Mouse (Mus musculus): ENCODE results near the gene Fn3k. TPM values are rescaled to one million over a fixed set of nuclear protein-coding genes. Genes with fewer than 3 reads are reported as not detected.

Fn3k gene
- total and polyA plus RNA-seq, 2 experiments from 2014 or later: 4.5 to 5.4 TPM

- peak; percentile 96 for TF ChIP-seq CTCF (IDR thresholded peaks at IDR 0.05; ENCODE audit: low read depth)
- H3K9me3 ChIP-seq (ENCODE audit: low read length): no peaks in the 10 kb centered on the region
- H3K36me3 ChIP-seq (ENCODE audit: insufficient read depth, low read length): peaks cover 4% of the 10 kb centered on the region; the same call in 1 of the 2 replicates
- no peak overlapping the region for H3K9ac ChIP-seq (replicated peaks; ENCODE audit: low read length)
- 27% methylated on average over 9 of the region's 9 CpGs for WGBS
- H3K4me2 ChIP-seq (ENCODE audit: low read depth, low read length): no peak overlapping the region
- DNase-seq (ENCODE audit: low spot score): peak; percentile 89
- no peaks in the 10 kb centered on the region for H3K27me3 ChIP-seq (ENCODE audit: insufficient read depth, low read length)
- no peak overlapping the region for H3K27ac ChIP-seq
- H3K4me3 ChIP-seq (ENCODE audit: low read length): no peak overlapping the region
- no peaks in the 10 kb centered on the region for H3K4me1 ChIP-seq (ENCODE audit: insufficient read depth, low read length)
- ATAC-seq: peak; percentile 49; the same call in 1 of the 2 replicates
These were observed 41.1 kb downstream of the Fn3k start for GRCm38 (mm10) chr11:121475699-121476415.

GRCm38 (mm10) chr11:121479476-121480203 is 44.9 kb downstream of the Fn3k start:
- DNase-seq (ENCODE audit: low spot score) (no peak), ATAC-seq (no peak)
- peaks cover 12% of the 10 kb centered on the region; the same call in 1 of the 2 replicates for H3K36me3 ChIP-seq (ENCODE audit: insufficient read depth, low read length)
- H3K27ac ChIP-seq: no peak overlapping the region
- no peak overlapping the region for H3K4me2 ChIP-seq (ENCODE audit: low read depth, low read length)
- WGBS: 91% methylated on average over 15 of the region's 15 CpGs
- no peak for TF ChIP-seq CTCF (IDR thresholded peaks at IDR 0.05; ENCODE audit: low read depth)
- H3K4me3 ChIP-seq (ENCODE audit: low read length): no peak overlapping the region
- no peak overlapping the region for H3K9ac ChIP-seq (replicated peaks; ENCODE audit: low read length)
- H3K4me1 ChIP-seq (ENCODE audit: insufficient read depth, low read length): no peaks in the 10 kb centered on the region
- H3K27me3 ChIP-seq (ENCODE audit: insufficient read depth, low read length): no peaks in the 10 kb centered on the region
- H3K9me3 ChIP-seq (ENCODE audit: low read length): no peaks in the 10 kb centered on the region

- no peaks in the 10 kb centered on the region for H3K9me3 ChIP-seq (ENCODE audit: low read length)
- H3K4me2 ChIP-seq (ENCODE audit: low read depth, low read length): no peak overlapping the region
- H3K4me1 ChIP-seq (ENCODE audit: insufficient read depth, low read length): no peaks in the 10 kb centered on the region
- H3K4me3 ChIP-seq (ENCODE audit: low read length): no peak overlapping the region
- DNase-seq (ENCODE audit: low spot score) (no peak), ATAC-seq (no peak)
- WGBS: 95% methylated on average over 2 of the region's 2 CpGs
- no peak overlapping the region for H3K27ac ChIP-seq
- peaks cover 12% of the 10 kb centered on the region; the same call in 1 of the 2 replicates for H3K36me3 ChIP-seq (ENCODE audit: insufficient read depth, low read length)
- no peak overlapping the region for H3K9ac ChIP-seq (replicated peaks; ENCODE audit: low read length)
- H3K27me3 ChIP-seq (ENCODE audit: insufficient read depth, low read length): no peaks in the 10 kb centered on the region
- TF ChIP-seq CTCF (IDR thresholded peaks at IDR 0.05; ENCODE audit: low read depth): no peak
These were observed 46.4 kb downstream of the Fn3k start for GRCm38 (mm10) chr11:121481129-121481528.

- Histone ChIP-seq H3K4me3 (ENCODE audit: low read length) (no peak overlapping the region), H3K27me3 (ENCODE audit: insufficient read depth, low read length) (no peaks in the 10 kb centered on the region), H3K4me1 (ENCODE audit: insufficient read depth, low read length) (no peaks in the 10 kb centered on the region), H3K9me3 (ENCODE audit: low read length) (no peaks in the 10 kb centered on the region), H3K27ac (no peak overlapping the region), H3K9ac (replicated peaks; ENCODE audit: low read length) (no peak overlapping the region), H3K36me3 (ENCODE audit: insufficient read depth, low read length) (peaks cover 8% of the 10 kb centered on the region; the same call in 1 of the 2 replicates), H3K4me2 (ENCODE audit: low read depth, low read length) (no peak overlapping the region)
- WGBS: 92% methylated on average over 9 of the region's 9 CpGs
- ATAC-seq: no peak
- DNase-seq (ENCODE audit: low spot score): no peak
- no peak for TF ChIP-seq CTCF (IDR thresholded peaks at IDR 0.05; ENCODE audit: low read depth)
These were observed 51.2 kb downstream of the Fn3k start for GRCm38 (mm10) chr11:121485882-121486281.

GRCm38 (mm10) chr11:121490651-121491050 is 55.9 kb downstream of the Fn3k start:
- no peak for TF ChIP-seq CTCF (IDR thresholded peaks at IDR 0.05; ENCODE audit: low read depth)
- DNase-seq (ENCODE audit: low spot score): no peak
- H3K36me3 ChIP-seq (ENCODE audit: insufficient read depth, low read length): no peaks in the 10 kb centered on the region

More at GRCm38 (mm10) chr11:121490651-121491050, 55.9 kb downstream of the Fn3k start:
- no peak for ATAC-seq
- Histone ChIP-seq H3K4me2 (ENCODE audit: low read depth, low read length) (no peak overlapping the region), H3K4me1 (ENCODE audit: insufficient read depth, low read length) (no peaks in the 10 kb centered on the region), H3K27me3 (ENCODE audit: insufficient read depth, low read length) (no peaks in the 10 kb centered on the region), H3K27ac (no peak overlapping the region), H3K9ac (replicated peaks; ENCODE audit: low read length) (no peak overlapping the region), H3K4me3 (ENCODE audit: low read length) (no peak overlapping the region), H3K9me3 (ENCODE audit: low read length) (no peaks in the 10 kb centered on the region)

Small RNA genes within 50 kb of the gene (microRNA-seq; reads per million reads assigned to microRNA genes)
- gene Mir7236: 0.18 to 0.72 reads per million in 2 experiments

Other genes with a start within 250 kb of the Fn3k start
- gene Hexdc, start 230.5 kb upstream of the Fn3k start, total RNA-seq (2014; rRNA removed): 80.2 and 89.6 TPM in 2 replicates
- gene Hexdc, start 230.5 kb upstream of the Fn3k start, polyA plus RNA-seq (2015; fragmentation: Nextera tagmentation; extraction: Ambion mirVana): 30.7 and 35.2 TPM in 2 replicates
- 16.7 and 20.1 TPM in 2 replicates for gene Ogfod3, start 230.2 kb upstream of the Fn3k start, total RNA-seq (2014; rRNA removed)
- gene Ogfod3, start 230.2 kb upstream of the Fn3k start, polyA plus RNA-seq (2015; fragmentation: Nextera tagmentation; extraction: Ambion mirVana): 34.8 and 35.3 TPM in 2 replicates
- gene Cybc1, start 205.6 kb upstream of the Fn3k start, total RNA-seq (2014; rRNA removed): 20.6 and 25.6 TPM in 2 replicates
- 20.5 and 21.2 TPM in 2 replicates for gene Cybc1, start 205.6 kb upstream of the Fn3k start, polyA plus RNA-seq (2015; fragmentation: Nextera tagmentation; extraction: Ambion mirVana)
- 108 and 137 TPM in 2 replicates for gene Narf, start 197.7 kb upstream of the Fn3k start, total RNA-seq (2014; rRNA removed)
- gene Narf, start 197.7 kb upstream of the Fn3k start, polyA plus RNA-seq (2015; fragmentation: Nextera tagmentation; extraction: Ambion mirVana): 34.3 and 36.2 TPM in 2 replicates
- 89.7 and 95.1 TPM in 2 replicates for gene Foxk2, start 174.9 kb upstream of the Fn3k start, total RNA-seq (2014; rRNA removed)
- 11.4 and 12.8 TPM in 2 replicates for gene Foxk2, start 174.9 kb upstream of the Fn3k start, polyA plus RNA-seq (2015; fragmentation: Nextera tagmentation; extraction: Ambion mirVana)
- 77.9 and 78.0 TPM in 2 replicates for gene Wdr45b, start 80.5 kb upstream of the Fn3k start, total RNA-seq (2014; rRNA removed)
- gene Wdr45b, start 80.5 kb upstream of the Fn3k start, polyA plus RNA-seq (2015; fragmentation: Nextera tagmentation; extraction: Ambion mirVana): 84.9 and 88.7 TPM in 2 replicates
- gene Rab40b, start 46.7 kb upstream of the Fn3k start, total RNA-seq (2014; rRNA removed): 7.6 and 11.4 TPM in 2 replicates
- gene Rab40b, start 46.7 kb upstream of the Fn3k start, polyA plus RNA-seq (2015; fragmentation: Nextera tagmentation; extraction: Ambion mirVana): 8.9 and 9.9 TPM in 2 replicates
- 21.4 and 25.2 TPM in 2 replicates for gene Fn3krp, start 13.5 kb upstream of the Fn3k start, total RNA-seq (2014; rRNA removed)
- 8.4 and 8.6 TPM in 2 replicates for gene Fn3krp, start 13.5 kb upstream of the Fn3k start, polyA plus RNA-seq (2015; fragmentation: Nextera tagmentation; extraction: Ambion mirVana)
- 102 and 110 TPM in 2 replicates for gene Tbcd, start 17.0 kb downstream of the Fn3k start, total RNA-seq (2014; rRNA removed)
- gene Tbcd, start 17.0 kb downstream of the Fn3k start, polyA plus RNA-seq (2015; fragmentation: Nextera tagmentation; extraction: Ambion mirVana): 55.6 and 57.1 TPM in 2 replicates
- 0.05 TPM in 1 of 2 replicates, not detected in the other for gene Zfp750, start 84.4 kb downstream of the Fn3k start, total RNA-seq (2014; rRNA removed)
- 0.18 and 0.21 TPM in 2 replicates for gene Zfp750, start 84.4 kb downstream of the Fn3k start, polyA plus RNA-seq (2015; fragmentation: Nextera tagmentation; extraction: Ambion mirVana)
- gene B3gntl1, start 238.2 kb downstream of the Fn3k start, total RNA-seq (2014; rRNA removed): 9.6 and 11.0 TPM in 2 replicates
- 6.0 and 6.2 TPM in 2 replicates for gene B3gntl1, start 238.2 kb downstream of the Fn3k start, polyA plus RNA-seq (2015; fragmentation: Nextera tagmentation; extraction: Ambion mirVana)

Data from hindbrain, postnatal 0 days (tissue).